Mouse (Mus musculus): ENCODE measurements at regions not wholly inside any gene's neighbourhood (a gene's known extent, or its start where the extent isn't known, plus 50 kb on each side); places are given as distances from the start of the nearest gene placed in this dataset.

DNA sequence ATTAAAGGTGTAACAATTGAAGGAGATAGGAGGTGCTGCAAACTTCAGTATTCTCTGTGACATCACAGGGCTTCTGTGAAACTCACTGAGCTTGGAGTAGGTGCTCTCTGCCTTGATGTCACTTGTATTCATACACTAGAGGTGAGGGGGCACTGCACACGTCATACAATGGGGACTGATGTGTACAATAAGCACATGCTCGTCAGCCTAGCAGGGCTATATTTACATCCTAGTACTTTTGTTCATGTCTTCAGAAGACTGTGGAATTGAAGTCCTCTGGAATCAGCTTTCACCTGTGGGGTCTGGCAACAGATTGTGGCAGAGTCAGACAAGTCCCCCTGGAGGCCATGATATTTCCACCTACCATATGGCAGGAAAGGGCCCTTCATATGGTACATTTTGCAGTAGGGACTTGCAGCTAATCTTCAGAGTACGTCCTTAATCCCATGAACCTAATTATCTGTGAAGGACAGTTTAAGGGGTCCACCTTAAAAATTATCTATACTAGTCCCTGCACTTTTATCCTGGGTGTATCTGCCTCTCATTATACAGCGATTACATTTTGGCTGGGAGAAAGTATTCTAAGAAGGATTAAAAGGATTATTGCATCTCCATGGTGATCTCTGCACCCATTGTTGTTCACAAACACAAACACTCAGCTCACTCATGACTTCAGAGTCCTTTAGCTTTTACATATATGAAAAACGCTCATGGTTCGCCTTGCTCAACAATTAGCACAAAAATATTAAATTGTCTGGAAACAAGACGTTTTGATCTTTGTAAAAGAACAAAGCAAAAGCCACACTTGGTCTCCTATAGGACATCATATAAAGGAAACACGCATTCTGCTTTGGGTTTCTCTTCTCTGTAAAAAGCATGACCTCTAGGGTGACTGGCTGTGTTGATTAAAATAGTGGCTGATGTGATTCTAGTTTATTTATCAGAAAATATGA, 324.1 kb upstream of the Itga1 start:
- DNase-seq (ENCODE audit: low spot score) = no peak

DNA sequence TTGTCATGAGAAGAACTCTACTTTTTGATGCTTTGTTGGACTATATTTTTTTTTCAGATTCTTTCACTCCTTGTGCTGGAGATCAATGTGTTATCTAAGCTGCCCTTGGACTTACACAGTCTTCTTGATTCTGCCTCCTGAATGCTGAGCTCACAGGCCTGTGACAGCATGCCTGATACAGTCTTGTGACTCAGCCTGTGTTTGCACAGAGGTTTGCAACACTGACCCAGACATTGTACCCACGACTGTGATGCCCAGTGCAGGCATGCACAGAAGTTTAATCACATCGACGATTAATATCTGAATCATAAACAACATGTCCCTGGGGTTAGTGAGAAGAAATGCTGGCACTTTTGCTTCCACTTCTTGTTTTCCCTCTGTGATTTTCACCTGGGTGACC, 322.0 kb upstream of the Itga1 start:
- no peak for DNase-seq (ENCODE audit: low spot score)

DNA sequence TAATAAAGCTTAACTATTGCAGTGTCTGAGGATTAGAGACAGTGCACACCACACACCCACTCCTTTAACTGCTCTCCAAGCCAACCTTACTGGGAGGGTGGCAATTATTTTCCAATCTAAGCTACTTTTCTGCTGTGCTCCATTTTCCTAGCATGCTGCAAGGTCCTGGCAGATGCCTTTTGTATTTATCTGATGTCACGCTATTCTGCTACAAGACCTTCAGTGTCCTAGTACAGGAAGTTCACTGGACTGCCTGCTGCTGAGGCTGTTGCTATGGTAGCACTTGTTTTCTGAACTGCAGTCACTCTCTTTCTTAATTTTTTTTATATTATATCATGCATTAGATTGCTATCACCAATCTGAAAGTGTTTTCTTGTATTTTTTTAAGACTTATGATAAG, 319.7 kb upstream of the Itga1 start:
- no peak for DNase-seq (ENCODE audit: low spot score)

DNA sequence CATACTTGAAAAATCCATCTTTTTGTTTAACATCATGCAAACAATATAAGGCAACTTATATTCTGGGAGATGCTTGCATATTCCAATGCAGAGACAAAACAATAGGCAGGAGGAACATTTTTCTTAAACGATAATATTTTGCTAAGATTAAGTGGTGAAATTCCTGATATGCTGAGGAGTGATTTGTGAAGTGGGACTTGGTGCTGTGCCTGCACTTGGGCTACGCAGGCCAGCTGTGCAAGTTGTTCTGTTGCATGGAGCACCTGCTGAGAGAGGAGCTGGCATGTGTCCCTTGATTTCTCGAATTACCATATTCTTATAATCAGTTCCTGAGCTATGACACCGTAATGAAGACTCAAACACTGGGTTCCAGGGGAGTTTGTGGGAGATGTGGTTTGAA, 316.1 kb upstream of the Itga1 start:
- no peak for DNase-seq (ENCODE audit: low spot score)

- no peak for DNase-seq (ENCODE audit: low spot score)
Measured at GRCm38 (mm10) chr13:115413721-115414531, 312.2 kb upstream of the Itga1 start.

GRCm38 (mm10) chr13:115405916-115406315, 304.2 kb upstream of the Itga1 start:
- DNase-seq (ENCODE audit: low spot score) = peak; percentile 45

DNA sequence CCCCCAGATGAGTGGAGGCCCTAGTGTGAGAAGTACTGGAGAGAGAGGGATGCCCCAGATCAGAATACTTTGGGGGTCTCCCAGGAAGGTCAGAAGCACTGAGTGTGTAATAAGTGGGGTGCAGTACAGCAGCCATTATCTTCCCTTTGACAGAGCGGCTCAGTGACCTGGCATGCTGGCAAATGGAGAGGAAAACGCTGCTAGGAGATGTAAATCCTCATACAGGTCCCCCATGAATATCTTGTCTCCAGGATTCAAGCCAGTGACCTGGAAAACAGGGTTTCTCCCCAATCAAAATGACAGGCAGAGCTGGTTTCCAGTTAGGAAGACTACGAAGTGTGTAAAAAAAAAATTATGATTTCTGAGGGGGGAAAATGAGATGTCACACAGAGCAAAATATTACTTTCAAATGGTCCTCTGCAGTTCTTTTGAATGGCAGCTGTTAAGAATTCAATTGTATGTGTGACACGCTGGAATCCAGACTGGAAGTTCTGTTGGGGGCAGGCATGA, 299.0 kb upstream of the Itga1 start:
- DNase-seq (ENCODE audit: low spot score) = no peak

DNA sequence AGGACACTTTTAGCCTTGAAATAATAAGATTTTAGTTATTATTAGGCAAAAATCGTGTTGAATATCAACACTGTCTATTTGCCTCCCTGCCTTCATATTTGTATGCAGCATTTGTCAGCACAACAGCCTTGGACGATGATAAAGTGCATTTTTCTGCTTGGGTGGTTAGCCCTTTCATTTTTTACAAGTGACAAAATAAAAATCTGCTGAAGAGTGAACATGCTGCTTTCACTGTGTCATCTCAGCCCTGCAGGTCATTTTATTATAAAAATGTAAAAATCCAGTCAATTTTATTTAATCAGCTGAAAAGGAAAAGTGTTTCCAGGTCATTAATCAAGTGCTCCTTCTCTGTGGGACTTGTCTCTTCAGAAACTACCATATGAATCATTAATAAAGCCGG, 277.9 kb upstream of the Itga1 start:
- no peak for DNase-seq (ENCODE audit: low spot score)

DNA sequence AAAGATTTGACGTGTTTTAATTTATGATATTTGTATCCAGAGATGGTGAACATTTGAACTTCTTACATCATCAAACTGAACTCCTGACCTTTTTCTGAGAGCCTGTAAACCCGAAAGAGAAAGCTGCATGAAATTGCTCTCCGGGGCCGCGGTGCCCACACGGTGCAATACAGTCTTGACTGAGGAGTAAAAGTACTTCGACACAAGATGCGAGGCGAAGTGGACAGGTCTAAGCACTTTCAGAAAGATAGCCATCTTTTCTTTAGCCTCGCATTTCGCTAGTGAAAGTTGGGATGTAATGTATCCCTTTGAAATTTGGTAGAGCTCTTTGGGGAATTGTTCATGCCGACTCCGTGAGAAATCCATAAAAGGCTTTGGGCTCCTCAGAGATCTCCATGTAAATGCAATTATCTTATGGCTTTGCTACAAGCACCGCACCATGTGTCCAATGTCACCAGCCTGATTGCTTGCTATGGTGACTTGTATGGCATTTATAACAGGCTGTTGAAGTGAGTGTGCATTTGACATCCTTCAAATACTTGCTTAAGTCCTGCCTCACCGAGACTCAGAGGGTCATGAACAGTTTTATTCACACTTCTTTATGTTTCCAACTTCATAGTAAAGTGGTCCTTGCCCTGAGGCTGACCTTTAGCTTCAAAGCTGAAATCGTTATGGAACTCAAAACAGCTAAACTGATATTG, 274.6 kb upstream of the Itga1 start:
- no peak for DNase-seq (ENCODE audit: low spot score)

- DNase-seq (ENCODE audit: low spot score) = no peak
Measured at GRCm38 (mm10) chr13:115361457-115361856, 259.7 kb upstream of the Itga1 start.

DNA sequence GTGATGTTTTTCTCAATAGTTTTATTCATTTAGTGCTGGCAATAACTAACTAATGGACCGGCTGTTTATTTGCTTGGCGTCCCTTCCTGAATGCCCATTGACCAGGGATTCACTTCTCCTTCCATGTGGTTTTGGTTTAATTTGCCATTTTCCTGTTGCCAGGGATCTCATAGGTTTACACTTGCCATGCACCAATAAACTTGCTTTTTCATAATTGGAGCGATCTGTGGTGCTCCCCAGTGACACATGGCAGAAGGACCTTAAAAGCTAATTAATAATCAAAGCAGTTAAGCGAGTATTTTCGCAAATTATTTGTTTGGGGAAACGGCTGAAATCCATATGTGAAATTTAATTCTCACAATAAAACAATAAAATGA, 245.2 kb upstream of the Itga1 start:
- DNase-seq (ENCODE audit: low spot score) = no peak

- no peak for DNase-seq (ENCODE audit: low spot score)
Measured at GRCm38 (mm10) chr13:115346115-115347021, 244.6 kb upstream of the Itga1 start.

GRCm38 (mm10) chr13:115329000-115329960, 227.5 kb upstream of the Itga1 start:
- DNase-seq (ENCODE audit: low spot score) = no peak

DNA sequence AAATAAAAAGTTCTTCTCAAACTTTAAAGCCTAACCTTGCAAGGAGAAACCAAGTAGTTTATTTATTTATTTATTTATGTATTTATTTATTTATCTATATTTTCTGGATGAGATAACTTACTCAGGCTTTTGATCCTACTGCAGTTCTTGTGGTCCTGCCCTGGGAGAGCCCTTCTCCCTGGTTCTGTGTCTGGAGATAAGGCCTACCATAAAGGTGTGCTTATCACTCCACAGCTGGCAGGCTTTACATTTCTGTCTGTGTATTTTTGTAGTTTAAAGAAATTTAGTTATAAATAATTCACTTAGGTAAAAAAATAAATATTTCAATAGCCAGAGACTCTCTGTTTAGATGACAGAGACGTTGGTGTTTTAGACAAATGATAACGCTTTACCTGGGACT, 224.5 kb upstream of the Itga1 start:
- no peak for DNase-seq (ENCODE audit: low spot score)

- DNase-seq (ENCODE audit: low spot score) = no peak
Measured at GRCm38 (mm10) chr13:115316681-115317080, 214.9 kb upstream of the Itga1 start.

DNA sequence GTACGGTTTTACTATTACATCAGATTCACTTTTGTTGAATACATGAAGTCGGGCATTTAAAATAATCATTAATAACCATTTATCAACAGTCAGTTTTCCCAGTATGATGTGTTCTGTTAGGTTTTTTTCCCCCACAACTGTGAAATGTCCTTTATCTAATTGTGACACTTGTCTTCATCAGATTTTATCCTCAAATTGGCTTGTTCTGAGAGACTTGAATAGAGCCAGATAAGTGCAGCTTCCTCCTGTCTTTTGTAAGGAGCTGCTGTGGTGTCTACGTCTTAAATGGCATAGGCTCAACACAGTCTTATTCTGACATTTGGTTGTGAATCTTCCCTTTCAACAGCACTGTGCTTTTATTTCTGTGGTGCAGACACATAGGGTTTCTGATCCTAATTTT, 206.8 kb upstream of the Itga1 start:
- DNase-seq (ENCODE audit: low spot score) = no peak

- DNase-seq (ENCODE audit: low spot score) = no peak
Measured at GRCm38 (mm10) chr13:115287371-115287770, 185.6 kb upstream of the Itga1 start.

DNA sequence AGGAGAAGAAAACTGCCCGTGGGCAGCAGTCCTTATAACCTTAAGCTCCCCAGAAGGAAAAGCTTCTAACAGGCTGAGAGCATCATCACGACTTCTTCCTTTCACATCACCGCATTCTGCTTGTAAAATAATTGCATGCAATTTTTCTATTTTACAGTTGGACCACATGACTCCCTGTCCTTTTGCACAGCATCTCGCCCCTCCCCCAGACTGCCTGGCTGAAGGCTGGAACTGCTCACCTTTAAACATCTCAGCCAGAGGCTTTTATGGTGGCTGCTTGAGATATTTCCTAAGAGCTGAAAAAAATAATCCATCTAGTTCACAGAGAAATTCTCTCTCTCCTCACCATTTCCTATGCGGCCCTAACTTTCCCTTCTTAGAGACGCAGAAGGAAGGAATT, 164.4 kb upstream of the Itga1 start:
- DNase-seq (ENCODE audit: low spot score) = no peak

GRCm38 (mm10) chr13:115257345-115257744, 155.6 kb upstream of the Itga1 start:
- DNase-seq (ENCODE audit: low spot score) = no peak

- no peak for DNase-seq (ENCODE audit: low spot score)
Measured at GRCm38 (mm10) chr13:115252541-115252940, 150.8 kb upstream of the Itga1 start.

All from ovary, adult 18-20 months (tissue).